Comparison of ENCODE assay signal across 8 mouse cellular contexts in the genomic region with DNA sequence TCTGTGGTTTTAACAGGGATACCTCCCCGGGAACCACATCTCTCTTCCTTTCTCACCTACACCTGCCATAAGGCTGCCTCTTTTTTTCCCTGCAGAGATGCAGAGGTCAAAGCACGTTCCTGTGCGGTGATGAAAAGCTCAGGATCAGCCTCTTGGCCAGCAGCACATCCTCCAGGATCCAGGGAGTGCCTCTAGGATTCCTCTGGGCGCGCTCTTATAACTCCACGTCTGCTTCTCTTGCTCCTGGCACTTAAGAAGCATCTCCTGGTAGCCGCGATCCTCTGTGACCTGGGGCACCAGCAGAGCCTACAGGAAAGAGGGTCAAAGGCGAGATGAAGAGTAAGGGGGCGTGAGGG. TPM values are rescaled to one million over a fixed set of nuclear protein-coding genes. Genes with fewer than 3 reads are reported as not detected.
A peak's percentile ranks its signal among the peaks of the same experiment; 100 is the strongest.
DNase-seq lines count a peak whose midpoint lies in the region; ATAC-seq and TF ChIP-seq lines count a peak whose summit lies in the region.

No protein-coding gene starts in this region.

- H3K36me3 ChIP-seq in ES-Bruce4 (ENCODE audit: control insufficient read depth, insufficient read depth, low read length, poor library complexity, severe bottlenecking), result no peaks in the 10 kb centered on the region
- H3K36me3 ChIP-seq in forebrain, postnatal 0 days (ENCODE audit: insufficient read depth), result no peaks in the 10 kb centered on the region
- H3K36me3 ChIP-seq in liver, embryonic 16.5 days (ENCODE audit: control insufficient read depth, insufficient read depth), result no peaks in the 10 kb centered on the region

- peak overlapping the region; percentile 78 for H3K4me3 ChIP-seq in ES-Bruce4 (ENCODE audit: low read depth, low read length)
- H3K4me3 ChIP-seq in forebrain, postnatal 0 days (ENCODE audit: low read depth, low read length), result peak overlapping the region; percentile 68
- peak overlapping the region; percentile 33; the same call in 1 of the 2 replicates for H3K4me3 ChIP-seq in liver, embryonic 16.5 days (ENCODE audit: low read depth, low read length)

- TF ChIP-seq EP300 in ES-Bruce4 (IDR thresholded peaks at IDR 0.05; ENCODE audit: insufficient read depth, low read depth, low read length), result no peak

- H3K27ac ChIP-seq in ES-Bruce4 (ENCODE audit: insufficient read depth, low read length), result no peak overlapping the region
- H3K27ac ChIP-seq in forebrain, postnatal 0 days (ENCODE audit: low read depth, low read length), result no peak overlapping the region
- H3K27ac ChIP-seq in liver, embryonic 16.5 days (ENCODE audit: low read length), result no peak overlapping the region

- peak overlapping the region; percentile 96 for H3K4me2 ChIP-seq in forebrain, postnatal 0 days (ENCODE audit: low read depth)
- peak overlapping the region; percentile 50 for H3K4me2 ChIP-seq in liver, embryonic 16.5 days (ENCODE audit: low read depth, low read length)

- no peak for TF ChIP-seq CTCF in ES-Bruce4 (IDR thresholded peaks at IDR 0.05; ENCODE audit: low read depth, low read length)
- no peak for TF ChIP-seq CTCF in forebrain, postnatal 0 days (IDR thresholded peaks at IDR 0.05; ENCODE audit: low read depth)

- H3K4me1 ChIP-seq in ES-Bruce4 (ENCODE audit: control insufficient read depth, insufficient read depth, low read length), result no peaks in the 10 kb centered on the region
- H3K4me1 ChIP-seq in forebrain, postnatal 0 days (ENCODE audit: insufficient read depth), result no peaks in the 10 kb centered on the region
- H3K4me1 ChIP-seq in liver, embryonic 16.5 days (ENCODE audit: control insufficient read depth, low read depth, low read length), result no peaks in the 10 kb centered on the region; the same call in 1 of the 2 replicates

- no peak for TF ChIP-seq POLR2A in ES-Bruce4 (IDR thresholded peaks at IDR 0.05; ENCODE audit: insufficient read depth, low read length)

- DNase-seq in frontal cortex, postnatal 25 days (ENCODE audit: low spot score in 2 of 2), result no peak
- DNase-seq in forebrain, postnatal 0 days, result peak; percentile 16
- DNase-seq in retina, postnatal 1 day, result no peak
- DNase-seq in gastrocnemius, adult 18-20 months (ENCODE audit: low spot score), result no peak
- no peak for DNase-seq in frontal cortex, postnatal 36 days (ENCODE audit: low spot score in 2 of 2)

- H3K9ac ChIP-seq in ES-Bruce4 (ENCODE audit: low read depth, poor library complexity, severe bottlenecking), result no peak overlapping the region
- H3K9ac ChIP-seq in forebrain, postnatal 0 days, result peak overlapping the region; percentile 66
- H3K9ac ChIP-seq in liver, embryonic 16.5 days (ENCODE audit: low read depth, low read length), result no peak overlapping the region

- H3K27me3 ChIP-seq in ES-Bruce4 (ENCODE audit: control insufficient read depth, insufficient read depth, low read length, poor library complexity, severe bottlenecking), result peaks cover 12% of the 10 kb centered on the region
- peaks cover 9% of the 10 kb centered on the region for H3K27me3 ChIP-seq in forebrain, postnatal 0 days (ENCODE audit: insufficient read depth, low read length)
- H3K27me3 ChIP-seq in liver, embryonic 16.5 days (ENCODE audit: control insufficient read depth, insufficient read depth, low read depth, low read length), result peaks cover 32% of the 10 kb centered on the region

- H3K9me3 ChIP-seq in ES-Bruce4 (replicated peaks; ENCODE audit: control insufficient read depth, insufficient read depth, low read length, poor library complexity, severe bottlenecking), result no peaks in the 10 kb centered on the region
- no peaks in the 10 kb centered on the region for H3K9me3 ChIP-seq in forebrain, postnatal 0 days (ENCODE audit: low read length)
- H3K9me3 ChIP-seq in liver, embryonic 16.5 days (replicated peaks; ENCODE audit: control insufficient read depth, low read length), result no peaks in the 10 kb centered on the region

- 3% methylated on average over 10 of the region's 10 CpGs for WGBS in forebrain, postnatal 0 days
- 3% methylated on average over 10 of the region's 10 CpGs for WGBS in liver, embryonic 16.5 days (ENCODE audit: insufficient replicate concordance)

- ATAC-seq in frontal cortex, adult (ENCODE audit: low TSS enrichment), result peak; percentile 45; the same call in 1 of the 2 replicates
- no peak; the same call in 1 of the 2 replicates for ATAC-seq in forebrain, postnatal 0 days
- ATAC-seq in liver, embryonic 16.5 days (ENCODE audit: low read depth), result no peak

RNA-seq across cellular contexts. Expression of a gene that starts 0.4 kb away (rescaled TPM):
- not detected in 2 replicates for polyA plus RNA-seq in ES-Bruce4 (2011; ENCODE audit: insufficient read depth, insufficient read length, low read depth, missing spikeins)
- 36.6 and 40.3 TPM in 2 replicates for total RNA-seq in forebrain, postnatal 0 days (2014; rRNA removed)
- polyA plus RNA-seq in forebrain, postnatal 0 days (2015; fragmentation: Nextera tagmentation; extraction: Ambion mirVana), result 24.2 and 34.4 TPM in 2 replicates
- 0.05 TPM in 1 of 2 replicates, not detected in the other for polyA plus RNA-seq in liver, embryonic 16.5 days (2015; fragmentation: Nextera tagmentation; extraction: Ambion mirVana)
- under 1 TPM; 0.07 to 0.09 TPM for total RNA-seq in gastrocnemius, adult 18-20 months (2021)

Comparison
In these comparisons a context has a peak if more than half of its experiments do, and no peak if none do; other contexts are left out.
1. RNA of a gene that starts 0.4 kb away (polyA plus RNA-seq): 24.2 to 34.4 TPM in forebrain, postnatal 0 days; 0.05 TPM in liver, embryonic 16.5 days and not detected in ES-Bruce4; every median in the first group is over 10 times any median in the second.
2. Peak in every context shown above with its lines, with median percentiles within 50 percentile points of each other: H3K4me3 ChIP-seq.